Mouse (Mus musculus) CD4-positive, CD25-positive, alpha-beta regulatory T cell (primary cell): ENCODE measurements around the gene Uxt. TPM values are rescaled to one million over a fixed set of nuclear protein-coding genes. Genes with fewer than 3 reads are reported as not detected.

Experiments used
- polyA plus RNA-seq: library from polyadenylated mRNA; unstranded; fragments of 100-300 nt; shearing (Covaris generic); gene quantifications from one replicate; pipeline ENCODE4 v1.2.1, GENCODE M21; 2017

Gene Uxt
- polyA plus RNA-seq: 41.4 TPM

GRCm38 (mm10) chrX:20961477-20962378 lies at the start of gene Uxt:
Gene Uxt, minus strand, starts transcription at chrX:20962017.

GRCm38 (mm10) chrX:20950191-20950880 lies 11.5 kb downstream of the Uxt start, which contains the start of gene Elk1:
Gene Elk1, minus strand, starts transcription at chrX:20950608.

GRCm38 (mm10) chrX:20931364-20931763 lies 30.5 kb downstream of the Uxt start, which contains the start of gene Cfp:
Gene Cfp, minus strand, starts transcription at chrX:20931555.

GRCm38 (mm10) chrX:20920844-20921364 lies 40.9 kb downstream of the Uxt start, which contains the start of gene Syn1:
Gene Syn1, minus strand, starts transcription at chrX:20921004.

Other genes starting within 250 kb of the Uxt start
- gene Araf, start 164.2 kb downstream of the Uxt start, polyA plus RNA-seq: 171 TPM
- not detected for gene Timp1, start 91.9 kb downstream of the Uxt start, polyA plus RNA-seq
- 0.05 TPM for gene Syn1, start 41.0 kb downstream of the Uxt start, polyA plus RNA-seq
- gene Cfp, start 30.5 kb downstream of the Uxt start, polyA plus RNA-seq: 5.4 TPM
- 10.2 TPM for gene Elk1, start 11.4 kb downstream of the Uxt start, polyA plus RNA-seq
- 14.0 TPM for gene Zfp182, start 100.3 kb upstream of the Uxt start, polyA plus RNA-seq
- not detected for gene Spaca5, start 106.4 kb upstream of the Uxt start, polyA plus RNA-seq
- 1.7 TPM for gene Zfp300, start 127.5 kb upstream of the Uxt start, polyA plus RNA-seq
- not detected for gene Ssxa1, start 153.8 kb upstream of the Uxt start, polyA plus RNA-seq
- gene Gm21876, start 213.6 kb upstream of the Uxt start, polyA plus RNA-seq: not detected